Mouse (Mus musculus) telencephalon, adult 2 months (tissue): ENCODE measurements around the gene Ndufc2.
"Not testable (repeated sequence)": the region's sequence is repeated elsewhere in the genome, so short reads cannot be mapped to it uniquely, and the experiment has no call there.

Source experiments
- DNase-seq: peaks from one replicate; pipeline ENCODE4 v3.0.0-alpha.2; 2011; ENCODE audit warnings: low read depth, low spot score

Gene Ndufc2

DNA sequence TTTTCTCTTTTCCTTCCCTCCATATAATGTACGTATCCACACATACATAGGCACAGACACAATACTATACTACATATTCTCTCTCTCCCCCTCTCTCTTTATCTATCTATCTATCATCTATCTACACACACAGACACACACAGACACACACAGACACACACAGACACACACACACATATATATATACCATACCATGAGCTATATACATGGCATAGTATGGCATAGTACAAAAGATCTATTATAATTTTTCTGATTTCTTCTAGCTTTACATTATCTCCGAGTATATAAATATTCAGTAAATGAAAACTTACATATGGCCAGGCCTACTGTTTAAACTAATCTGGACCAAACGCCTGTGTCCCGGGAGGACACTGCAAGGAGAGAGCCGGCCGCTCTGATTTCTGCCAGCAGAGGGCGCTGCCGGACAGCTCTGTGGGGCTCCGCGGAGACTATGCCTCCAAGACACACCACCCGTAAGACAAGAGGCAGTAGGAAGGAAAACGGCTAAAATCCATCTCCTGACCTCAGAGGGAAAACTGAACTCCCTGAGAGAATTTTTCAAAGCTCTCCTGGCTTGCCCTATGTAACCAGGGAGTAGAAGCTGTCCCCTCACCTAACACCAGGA lies 24.9 kb downstream of the Ndufc2 start:
- DNase-seq, result no peak

GRCm38 (mm10) chr7:97426566-97426965 lies 26.8 kb downstream of the Ndufc2 start:
- no peak for DNase-seq

GRCm38 (mm10) chr7:97427296-97427695 lies 27.5 kb downstream of the Ndufc2 start:
- DNase-seq, result no peak

DNA sequence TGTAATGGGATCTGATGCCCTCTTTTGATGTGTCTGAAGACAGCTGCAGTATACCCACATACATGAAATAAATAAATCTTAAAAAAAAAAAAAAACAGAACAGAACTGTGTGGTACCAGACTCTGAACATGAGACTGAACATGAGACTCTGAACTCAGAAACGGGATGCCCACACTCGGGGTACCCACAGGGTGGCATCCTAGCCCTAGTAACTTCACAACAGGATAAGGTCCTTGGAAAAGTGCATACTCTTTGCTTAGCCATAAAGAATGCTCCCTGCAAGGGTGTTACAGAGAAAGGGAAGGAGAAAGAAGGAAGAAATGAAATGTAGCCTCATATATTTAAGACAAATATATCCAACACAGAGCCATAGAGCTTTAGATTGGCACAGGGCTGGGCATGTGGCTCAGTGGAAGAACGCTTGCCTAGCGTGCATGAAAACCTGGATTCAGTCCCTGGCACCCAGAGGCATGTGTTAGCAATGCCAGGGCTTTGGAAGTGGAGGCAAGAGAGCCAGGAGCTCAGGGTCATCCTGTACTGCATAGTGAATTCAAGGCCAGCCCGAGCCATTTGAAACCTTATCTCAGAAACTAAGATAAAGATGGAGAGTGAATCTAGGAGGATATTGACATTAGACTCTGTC lies 28.1 kb downstream of the Ndufc2 start:
- DNase-seq, result no peak

DNA sequence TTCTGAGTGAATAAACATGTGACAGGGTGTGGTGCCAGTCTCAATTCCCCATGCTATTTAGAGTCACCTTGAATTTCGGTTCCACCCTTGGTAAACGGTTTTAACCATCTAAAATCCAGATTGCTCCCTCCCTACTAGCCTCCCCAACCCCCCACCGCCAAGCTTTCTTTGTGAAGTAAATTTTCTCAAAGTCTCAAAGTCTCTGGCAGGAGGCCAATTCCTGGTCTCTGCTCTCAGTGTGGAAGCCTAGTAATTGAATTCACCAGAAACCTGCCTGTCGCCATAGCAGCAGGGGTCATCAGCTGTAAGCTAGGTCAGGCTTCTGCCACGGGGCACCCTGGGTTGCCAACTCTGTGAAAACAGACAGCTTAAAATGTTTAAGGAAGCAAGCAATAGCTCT lies 29.9 kb downstream of the Ndufc2 start:
- DNase-seq, result no peak

DNA sequence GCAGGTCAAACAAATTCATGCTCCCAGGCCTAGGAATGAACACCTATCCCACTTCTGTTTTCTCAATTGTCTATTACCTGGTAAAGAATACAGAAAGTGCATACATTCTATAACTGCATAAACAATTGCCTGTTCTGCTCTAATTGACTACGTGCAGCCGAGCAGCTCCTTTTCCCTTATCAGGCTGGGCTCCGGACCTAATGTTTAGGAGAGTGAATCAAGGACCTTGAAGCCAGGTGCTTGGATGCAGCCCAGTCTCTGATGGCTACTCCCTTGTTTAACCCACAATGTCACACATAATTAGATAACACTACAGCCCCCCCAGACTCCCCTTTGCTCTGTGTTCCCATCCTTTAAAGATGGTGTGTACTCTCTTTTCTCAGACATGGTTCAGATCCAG lies 33.7 kb downstream of the Ndufc2 start:
- not testable (repeated sequence) for DNase-seq

- no peak for DNase-seq
Observed at GRCm38 (mm10) chr7:97434517-97434916, 34.7 kb downstream of the Ndufc2 start.

DNA sequence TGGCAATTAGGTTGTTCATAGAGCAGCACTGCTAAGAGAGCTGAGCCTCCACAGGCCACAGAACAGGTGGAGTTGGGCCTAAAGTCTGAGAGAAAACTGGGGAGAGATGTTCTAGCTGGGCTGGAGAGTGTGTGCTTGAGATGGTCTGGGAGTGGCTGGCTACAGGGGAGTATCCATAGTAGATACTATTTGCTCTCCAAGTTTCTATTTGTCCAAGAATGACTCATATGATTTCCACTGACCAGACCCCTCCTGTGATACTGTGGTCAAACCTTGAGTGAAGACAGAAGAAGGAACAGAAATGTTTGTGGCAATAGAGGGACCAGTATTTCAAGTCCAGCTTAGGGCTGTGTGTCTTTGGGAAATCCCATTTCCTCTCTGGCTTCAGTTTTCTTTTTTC lies 39.2 kb downstream of the Ndufc2 start:
- no peak for DNase-seq

DNA sequence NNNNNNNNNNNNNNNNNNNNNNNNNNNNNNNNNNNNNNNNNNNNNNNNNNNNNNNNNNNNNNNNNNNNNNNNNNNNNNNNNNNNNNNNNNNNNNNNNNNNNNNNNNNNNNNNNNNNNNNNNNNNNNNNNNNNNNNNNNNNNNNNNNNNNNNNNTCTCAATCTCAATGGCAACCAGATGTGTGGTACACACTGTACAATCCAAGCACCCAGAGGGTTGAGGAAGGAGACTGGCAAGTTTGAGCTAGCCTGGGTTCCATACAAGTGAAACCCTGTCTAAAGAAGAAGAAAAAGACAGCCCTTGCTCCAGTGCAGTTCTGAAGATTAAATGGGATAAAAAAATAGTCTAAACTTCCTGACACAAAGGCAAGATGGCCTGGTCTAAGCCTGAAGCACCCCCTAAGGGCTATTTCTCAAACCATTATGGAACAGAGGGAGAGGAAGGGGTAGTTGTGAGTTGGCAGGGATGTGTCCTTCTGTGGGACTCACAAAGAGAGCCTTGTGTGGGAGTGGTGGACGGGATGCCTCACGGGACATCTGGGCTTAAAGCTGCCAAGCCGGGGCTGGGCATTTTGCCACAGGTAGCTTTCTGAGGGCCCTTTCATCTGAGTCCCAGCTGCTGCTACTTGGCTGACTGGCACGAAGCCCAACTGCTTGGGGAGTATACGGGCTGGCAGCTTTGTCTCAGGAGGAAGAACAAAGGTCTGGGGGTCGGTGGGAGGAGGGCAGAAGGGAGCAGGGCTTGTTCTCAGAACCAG lies 46.5 kb downstream of the Ndufc2 start:
- peak; percentile 92 for DNase-seq

DNA sequence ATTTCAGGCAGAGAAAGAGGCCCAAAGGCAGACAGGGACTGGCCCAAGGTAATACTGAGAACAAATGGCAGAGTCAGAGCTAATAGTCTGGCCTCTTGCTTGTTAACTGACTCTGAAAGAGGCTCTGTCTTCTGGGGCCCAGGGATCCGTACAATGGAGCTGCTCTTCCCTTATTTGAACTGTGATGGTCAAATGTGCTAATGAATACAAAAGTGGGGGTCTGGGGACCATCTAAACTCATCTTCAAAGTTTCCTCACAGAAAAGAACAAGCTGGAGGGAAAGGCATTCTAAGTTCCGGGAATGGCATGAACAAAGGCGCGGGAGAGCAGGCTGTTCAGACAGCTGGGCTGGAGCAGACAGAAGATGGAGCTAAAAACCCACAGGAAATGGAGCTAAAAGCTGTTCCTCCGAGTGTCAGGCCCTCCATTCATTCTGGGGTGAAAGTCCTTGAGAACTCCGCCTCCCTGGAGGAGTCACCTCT lies 47.3 kb downstream of the Ndufc2 start:
- DNase-seq, result peak; percentile 46

- not testable (repeated sequence) for DNase-seq
Observed at GRCm38 (mm10) chr7:97451023-97451422, 51.2 kb downstream of the Ndufc2 start, which contains the start of gene Kctd14. Gene Kctd14 (plus strand): TSS chr7:97451323.

GRCm38 (mm10) chr7:97452196-97452595 lies 52.4 kb downstream of the Ndufc2 start:
- DNase-seq, result no peak

- DNase-seq, result no peak
Observed at GRCm38 (mm10) chr7:97453141-97453921, 53.5 kb downstream of the Ndufc2 start.

- no peak for DNase-seq
Observed at GRCm38 (mm10) chr7:97454795-97455194, 55.0 kb downstream of the Ndufc2 start.

DNA sequence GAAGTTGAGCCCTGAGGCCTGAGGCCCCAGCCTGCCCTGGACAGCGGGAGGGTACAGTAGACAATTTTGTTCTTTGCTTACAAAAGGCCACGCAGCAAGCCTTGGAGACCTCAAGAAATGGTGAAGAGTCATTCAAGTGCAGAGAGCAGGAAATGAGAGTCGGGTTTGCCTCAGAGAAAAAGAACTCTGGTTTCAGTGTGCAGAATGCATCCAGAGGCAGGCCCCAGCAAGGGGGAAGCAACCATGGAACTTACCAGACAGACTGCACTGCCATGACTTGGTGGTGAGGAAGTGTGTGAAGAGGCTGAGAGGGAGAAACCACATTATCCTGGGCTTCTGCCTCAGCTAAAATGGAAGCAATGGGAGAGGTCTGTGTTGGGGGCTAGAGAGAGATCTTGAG lies 55.8 kb downstream of the Ndufc2 start:
- DNase-seq, result no peak
